Mouse (Mus musculus): ENCODE results near the gene Muc13. TPM values are rescaled to one million over a fixed set of nuclear protein-coding genes. Genes with fewer than 3 reads are reported as not detected.

The Muc13 gene
- polyA plus RNA-seq (2021; fragmentation: Nextera tagmentation): not detected in 2 replicates
- long read RNA-seq, experiment 1: 0 reads
- long read RNA-seq, experiment 2, partial matches to known transcripts: 0 of 1 reads
- long read RNA-seq, experiment 2, other reads (novel, unspliced or antisense): 1 of 1 reads

DNA sequence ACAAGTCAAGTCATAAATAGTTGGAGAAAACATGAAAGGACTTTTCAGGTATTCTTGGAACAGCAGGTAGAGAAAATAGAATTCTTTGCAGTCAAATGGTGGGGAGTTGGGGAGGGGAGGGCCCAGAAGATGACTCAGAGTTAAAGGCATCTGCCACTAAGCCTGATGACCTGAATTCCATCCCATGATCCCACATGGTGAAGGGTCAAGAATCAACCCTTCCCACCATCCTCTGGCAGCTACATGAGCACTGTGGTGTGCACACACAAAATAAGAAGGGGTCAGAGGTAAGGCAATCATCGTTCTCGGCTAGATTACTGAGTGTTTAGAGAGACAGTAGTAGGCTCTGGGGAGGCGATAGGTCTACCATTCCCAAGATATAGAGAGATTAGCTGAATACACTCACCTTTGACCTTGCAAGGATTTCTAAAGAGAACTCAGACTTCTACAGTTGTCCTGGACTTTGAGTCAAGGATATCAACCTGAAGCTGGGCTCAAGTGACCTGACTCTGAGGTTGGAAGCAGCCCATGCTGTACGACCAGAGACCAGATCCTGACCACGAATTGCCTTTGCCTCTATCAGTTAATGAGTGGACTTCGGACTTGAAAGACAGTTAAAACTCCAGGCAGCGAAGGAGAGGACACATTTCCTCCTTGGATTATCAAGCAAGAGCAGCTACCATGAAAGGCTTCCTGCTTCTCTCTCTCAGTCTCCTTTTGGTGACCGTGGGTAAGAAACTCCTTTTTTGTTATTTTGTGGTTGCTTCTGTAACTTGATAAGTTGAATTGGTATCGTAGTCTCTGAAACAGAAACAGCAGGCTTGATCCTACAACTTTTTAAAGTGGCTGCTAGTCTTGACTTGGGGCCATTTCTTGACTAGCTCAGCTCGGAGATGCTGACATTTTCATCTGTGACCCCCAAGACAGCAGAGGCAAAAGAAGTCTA lies at the start of gene Muc13:
Gene Muc13, plus strand, starts transcription at position 192 of the 946 bp plus-strand sequence.

DNA sequence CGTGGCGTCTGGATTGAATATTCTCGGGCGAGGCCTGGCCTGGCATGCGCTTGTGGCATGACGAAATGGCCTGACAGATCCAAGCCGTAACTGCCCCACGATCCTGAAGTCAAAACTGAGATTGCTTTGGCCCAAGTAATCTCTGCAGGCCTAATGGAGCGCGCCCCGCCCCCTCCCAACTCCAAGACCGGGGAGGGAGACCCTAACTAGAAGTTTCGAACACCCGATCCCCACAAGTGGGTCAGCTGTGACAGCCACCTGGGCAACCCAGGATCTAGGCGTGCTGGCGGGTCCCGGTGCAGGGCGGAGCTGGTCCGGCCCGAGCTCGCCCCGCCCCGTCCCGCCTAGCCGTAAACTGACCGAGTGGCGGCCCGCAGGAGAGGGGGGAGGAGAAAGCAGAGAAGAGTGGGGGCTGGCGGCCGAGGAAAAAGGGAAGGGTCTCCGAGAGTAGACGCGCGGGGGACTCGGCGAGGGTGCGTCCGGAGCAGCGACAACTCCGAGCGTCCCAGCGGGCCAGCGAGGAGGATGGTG lies 35.5 kb downstream of the Muc13 start, which contains the start of gene Itgb5:
Gene Itgb5, plus strand, starts transcription at position 365 of the 531 bp plus-strand sequence.

Other genes starting within 250 kb of the Muc13 start
- gene Heg1, start 109.7 kb upstream of the Muc13 start, polyA plus RNA-seq (2021; fragmentation: Nextera tagmentation): 4.4 and 10.3 TPM in 2 replicates
- gene Itgb5, start 35.6 kb downstream of the Muc13 start, polyA plus RNA-seq (2021; fragmentation: Nextera tagmentation): 8.6 and 29.4 TPM in 2 replicates
- gene Umps, start 173.0 kb downstream of the Muc13 start, polyA plus RNA-seq (2021; fragmentation: Nextera tagmentation): 6.8 and 7.7 TPM in 2 replicates

Data from left cerebral cortex, adult 6 months (tissue).